Mouse (Mus musculus) 3T3-L1 (cell line): ENCODE results near the gene Pcx.
A peak's percentile ranks its signal among the peaks of the same experiment; 100 is the strongest.
"Not testable (repeated sequence)": the region's sequence is repeated elsewhere in the genome, so short reads cannot be mapped to it uniquely, and the experiment has no call there.

Experiments used
- DNase-seq: peaks from one replicate; pipeline ENCODE4 v3.0.0-alpha.2; 2015; ENCODE audit warnings: low read depth, low spot score

The Pcx gene

DNA sequence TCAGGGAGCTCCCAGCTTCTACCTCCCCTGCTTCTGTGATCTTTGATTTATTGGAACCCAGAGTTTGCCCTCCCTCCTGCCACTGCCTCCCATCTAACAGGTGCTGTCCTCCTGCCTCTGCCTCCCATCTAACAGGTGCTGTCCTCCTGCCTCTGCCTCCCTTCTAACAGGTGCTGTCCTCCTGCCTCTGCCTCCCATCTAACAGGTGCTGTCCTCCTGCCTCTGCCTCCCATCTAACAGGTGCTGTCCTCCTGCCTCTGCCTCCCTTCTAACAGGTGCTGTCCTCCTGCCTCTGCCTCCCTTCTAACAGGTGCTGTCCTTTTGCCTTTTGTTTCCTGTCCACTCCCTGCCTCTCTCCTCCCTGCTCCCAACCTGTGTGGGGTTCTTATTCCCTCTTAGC is 76.5 kb downstream of the Pcx start:
- DNase-seq = not testable (repeated sequence)

DNA sequence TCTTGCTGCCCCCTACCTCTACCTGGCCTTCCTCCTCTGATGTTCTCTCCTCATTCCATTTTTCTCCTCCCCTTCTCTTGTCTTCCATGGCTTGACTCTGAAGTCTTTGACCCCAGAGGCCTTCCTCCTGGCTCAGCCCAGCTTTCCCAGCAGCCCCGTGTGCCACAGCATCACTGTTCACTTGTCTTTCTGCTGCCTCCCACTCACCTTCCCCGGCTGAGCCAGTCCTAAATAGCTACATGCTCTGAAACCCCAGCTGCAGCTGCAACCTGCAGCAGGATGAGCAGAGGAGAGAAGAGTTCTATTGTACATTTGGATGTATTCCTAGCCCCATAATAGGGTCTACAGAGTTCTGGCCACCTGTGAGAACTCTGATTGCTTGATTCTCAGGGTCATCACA is 77.2 kb downstream of the Pcx start:
- no peak for DNase-seq

DNA sequence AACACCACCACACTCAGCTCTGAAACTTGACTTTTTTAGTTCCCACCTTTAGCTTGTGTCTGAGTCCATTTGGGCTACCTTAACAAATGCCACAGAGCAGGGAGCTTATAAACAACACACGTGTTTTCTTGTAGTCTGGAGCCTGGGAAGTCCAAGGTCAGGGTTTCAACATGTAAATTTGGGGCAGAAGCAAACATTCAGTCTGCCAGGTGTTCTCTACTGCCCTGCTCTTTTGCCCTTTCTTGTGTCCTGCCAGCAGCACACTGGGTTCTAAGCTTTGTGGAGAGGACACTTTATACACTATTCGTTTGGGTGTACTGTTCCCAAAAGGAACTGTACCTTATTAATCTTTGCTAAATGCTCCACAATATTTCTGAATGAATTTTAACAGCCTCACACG is 78.2 kb downstream of the Pcx start:
- no peak for DNase-seq

DNA sequence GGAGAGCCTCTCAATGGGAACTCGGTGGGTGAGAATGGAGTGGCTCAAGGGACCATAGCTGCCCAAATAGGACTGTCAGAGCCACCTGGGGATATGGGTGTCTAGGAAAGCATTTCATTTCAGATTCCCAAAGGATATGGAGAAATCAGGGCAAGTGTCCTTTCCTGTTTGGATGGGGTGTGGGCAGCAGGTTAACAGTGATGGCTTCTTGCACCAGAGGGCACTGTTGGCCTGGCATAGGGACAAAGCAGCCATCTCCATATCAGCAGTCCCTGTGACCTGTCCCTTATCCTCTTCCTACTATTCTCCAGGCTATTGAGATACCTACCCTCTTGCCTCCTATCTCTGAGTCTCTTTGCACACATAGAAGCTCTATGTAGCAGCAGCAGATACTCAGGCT is 78.8 kb downstream of the Pcx start:
- peak; percentile 25 for DNase-seq

DNA sequence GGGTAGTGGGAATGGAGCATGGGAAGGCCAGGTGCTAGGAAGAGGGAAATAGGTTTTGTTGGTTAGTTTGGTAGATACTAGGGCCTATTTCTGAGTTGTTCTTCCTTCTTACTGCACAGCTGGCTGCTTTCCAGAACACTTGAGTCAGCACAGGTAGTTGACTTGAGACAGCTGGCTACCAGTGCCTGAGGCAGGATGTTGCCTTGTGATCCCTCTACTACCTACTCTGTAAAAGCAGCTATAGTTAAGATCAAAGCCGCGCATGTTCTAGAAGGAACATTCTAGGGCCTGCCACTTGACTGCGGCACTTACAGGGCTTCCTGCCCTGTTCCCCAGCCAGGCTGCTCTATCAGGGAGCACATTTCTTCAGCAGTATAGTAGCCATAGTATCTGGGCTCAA is 79.8 kb downstream of the Pcx start:
- DNase-seq = peak; percentile 24

DNA sequence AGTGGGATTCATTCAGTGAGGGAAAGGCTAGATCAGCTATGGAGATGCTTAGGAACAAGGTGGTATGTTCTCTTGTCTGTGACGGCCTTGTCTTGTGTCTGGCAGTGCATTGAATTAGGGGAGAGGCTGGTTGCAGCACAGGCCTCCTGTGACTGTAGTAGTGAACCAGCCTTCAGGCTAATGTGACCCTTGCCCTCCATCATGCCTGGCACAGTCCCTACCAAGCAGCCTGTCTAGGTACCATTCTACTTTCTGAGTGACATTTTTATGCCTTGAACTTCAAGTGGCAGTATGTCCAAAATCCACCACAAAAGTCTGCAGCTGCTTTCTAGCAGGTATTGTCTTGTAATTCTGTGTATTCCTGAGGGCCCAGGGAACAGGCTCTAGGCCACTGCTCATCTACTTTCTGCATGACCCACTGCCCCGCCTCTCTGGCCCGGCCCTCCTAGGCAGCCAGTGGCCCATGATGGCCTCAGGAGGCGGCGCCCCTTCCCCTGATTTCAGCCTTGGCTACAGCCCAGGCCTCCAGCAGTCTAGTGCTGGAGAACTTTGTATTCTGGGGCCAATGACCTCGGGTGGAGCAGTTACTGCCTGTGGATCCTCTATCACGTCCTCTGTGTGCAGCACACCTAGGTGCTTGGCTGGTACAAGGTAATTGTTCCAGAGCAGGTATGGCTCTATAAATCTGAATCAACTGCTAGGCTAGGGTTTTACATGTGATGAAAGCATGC is 83.7 kb downstream of the Pcx start:
- no peak for DNase-seq

DNA sequence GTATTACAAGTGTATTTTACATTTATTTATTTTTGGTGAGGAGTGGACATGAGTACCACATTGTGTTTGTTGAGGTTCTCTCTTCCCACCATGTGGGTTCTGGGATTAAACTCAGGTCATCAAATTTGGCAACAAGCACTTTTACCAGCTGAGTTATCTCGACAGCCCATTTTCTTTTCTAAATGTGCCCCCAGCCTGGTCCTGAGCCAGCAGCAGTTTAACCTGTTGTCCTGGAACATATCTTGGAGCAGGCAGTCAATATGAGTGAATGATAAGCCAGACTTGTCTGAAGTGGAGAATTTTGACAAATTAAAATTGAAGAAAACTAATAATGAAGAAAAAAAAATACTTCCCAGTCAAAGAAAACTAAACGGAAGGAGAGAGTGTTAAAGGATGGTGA is 85.8 kb downstream of the Pcx start:
- no peak for DNase-seq

DNA sequence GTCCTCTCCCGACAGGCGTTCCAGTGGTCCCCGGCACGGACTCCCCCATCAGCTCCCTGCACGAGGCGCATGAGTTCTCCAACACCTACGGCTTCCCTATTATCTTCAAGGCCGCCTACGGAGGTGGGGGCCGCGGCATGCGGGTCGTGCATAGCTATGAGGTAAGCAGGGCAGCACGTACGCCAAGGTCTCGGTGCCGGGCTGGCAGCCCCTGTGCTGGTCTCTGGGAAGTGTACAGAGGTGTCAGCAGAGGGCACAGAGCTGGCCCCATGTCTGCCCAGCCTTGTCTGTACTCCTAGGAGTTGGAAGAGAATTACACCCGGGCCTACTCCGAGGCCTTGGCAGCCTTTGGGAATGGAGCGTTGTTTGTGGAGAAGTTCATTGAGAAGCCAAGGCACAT is 92.2 kb downstream of the Pcx start:
- no peak for DNase-seq

DNA sequence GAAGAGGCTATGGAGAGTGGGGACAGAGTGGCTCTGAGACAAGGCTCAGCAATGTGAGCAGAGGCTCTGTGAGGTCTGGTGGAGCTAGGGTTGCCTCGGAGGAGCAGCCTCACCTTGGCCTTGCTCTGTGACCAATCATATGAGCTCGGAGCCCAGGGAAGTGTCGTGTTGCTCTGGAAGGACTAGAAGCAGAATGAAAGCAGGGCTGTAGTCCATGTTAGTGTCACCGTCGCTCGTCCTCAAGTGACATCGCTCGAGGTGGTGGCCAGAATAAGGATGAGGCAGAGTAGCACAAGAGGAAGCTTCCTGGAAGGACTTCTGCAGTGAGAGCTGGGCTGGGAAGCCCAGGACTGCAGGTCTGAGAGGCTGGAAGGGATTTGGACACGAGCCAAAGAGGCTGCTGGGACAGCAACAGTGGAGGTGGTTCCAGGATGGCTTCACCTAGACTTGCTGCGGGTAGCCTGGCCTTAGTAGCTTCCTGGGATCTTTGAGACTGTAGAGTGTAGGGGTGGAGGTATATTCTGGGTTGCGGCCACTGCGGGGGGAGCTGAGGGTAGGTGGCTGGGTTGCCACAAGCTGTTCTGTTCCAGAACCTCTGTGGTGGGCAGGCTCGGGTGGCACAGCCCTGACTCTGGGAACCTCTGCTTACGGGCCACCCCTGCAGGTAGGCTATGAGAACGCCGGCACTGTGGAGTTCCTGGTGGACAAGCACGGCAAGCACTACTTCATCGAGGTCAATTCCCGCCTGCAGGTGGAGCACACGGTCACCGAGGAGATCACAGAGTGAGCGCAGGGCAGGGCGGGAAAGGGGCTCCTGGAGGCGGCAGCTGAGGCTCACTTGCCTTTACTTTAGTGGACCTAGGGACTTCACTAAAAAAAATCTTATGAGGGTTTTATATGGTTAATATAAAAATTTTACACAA is 93.8 kb downstream of the Pcx start:
- DNase-seq = no peak

DNA sequence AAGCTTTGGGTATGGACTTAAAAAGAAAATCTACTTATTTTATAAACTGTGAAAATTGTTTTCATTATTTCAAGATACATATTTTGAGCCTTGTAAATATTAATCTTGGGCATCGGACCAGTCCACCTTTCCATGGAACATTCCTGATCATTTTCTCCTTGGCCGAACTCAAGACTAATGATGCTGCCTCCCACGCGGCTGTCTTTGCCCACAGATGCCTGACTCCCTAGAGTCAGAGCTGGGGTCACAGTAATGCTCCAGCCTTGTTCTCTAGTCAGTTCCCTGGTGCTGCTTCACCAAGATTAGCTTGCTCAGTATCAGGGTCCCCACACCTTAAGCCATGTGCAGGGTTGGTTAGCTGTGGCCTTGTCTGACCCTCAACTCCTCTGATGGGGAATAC is 95.4 kb downstream of the Pcx start:
- no peak for DNase-seq

DNA sequence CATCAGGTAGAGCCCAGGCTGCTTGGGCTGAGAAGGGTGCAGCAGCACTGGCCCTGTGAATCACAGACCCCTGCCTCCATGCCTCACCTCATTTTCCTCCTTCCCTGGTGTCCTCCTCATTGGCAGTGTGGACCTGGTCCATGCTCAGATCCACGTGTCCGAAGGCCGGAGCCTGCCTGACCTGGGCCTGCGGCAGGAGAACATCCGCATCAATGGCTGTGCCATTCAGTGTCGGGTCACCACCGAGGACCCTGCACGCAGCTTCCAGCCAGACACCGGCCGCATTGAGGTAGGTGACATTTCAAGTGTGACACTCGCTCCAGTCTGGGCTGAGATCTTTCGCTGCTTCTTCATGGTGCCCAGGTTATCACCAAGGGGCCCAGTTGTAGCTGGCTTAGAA is 97.1 kb downstream of the Pcx start:
- DNase-seq = no peak

DNA sequence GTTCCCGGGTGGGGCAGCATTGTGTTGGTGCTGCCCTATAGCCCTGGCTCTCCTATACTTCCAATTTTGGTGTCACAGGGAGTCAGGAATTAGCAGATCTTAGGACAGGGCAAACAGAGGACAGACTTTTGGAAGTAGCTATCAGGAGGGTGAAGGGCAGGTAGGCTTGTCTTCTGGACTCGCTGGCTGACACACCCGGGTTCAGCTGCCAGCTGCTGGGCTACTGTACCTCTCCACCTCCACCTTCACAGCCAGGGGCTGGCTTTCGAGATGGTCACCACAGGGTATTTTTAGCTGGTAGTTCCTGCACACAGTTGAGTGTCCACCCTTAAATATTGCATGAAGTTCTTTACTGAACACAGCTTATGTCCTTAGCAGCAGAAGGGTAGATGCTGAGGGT is 98.2 kb downstream of the Pcx start:
- no peak for DNase-seq

DNA sequence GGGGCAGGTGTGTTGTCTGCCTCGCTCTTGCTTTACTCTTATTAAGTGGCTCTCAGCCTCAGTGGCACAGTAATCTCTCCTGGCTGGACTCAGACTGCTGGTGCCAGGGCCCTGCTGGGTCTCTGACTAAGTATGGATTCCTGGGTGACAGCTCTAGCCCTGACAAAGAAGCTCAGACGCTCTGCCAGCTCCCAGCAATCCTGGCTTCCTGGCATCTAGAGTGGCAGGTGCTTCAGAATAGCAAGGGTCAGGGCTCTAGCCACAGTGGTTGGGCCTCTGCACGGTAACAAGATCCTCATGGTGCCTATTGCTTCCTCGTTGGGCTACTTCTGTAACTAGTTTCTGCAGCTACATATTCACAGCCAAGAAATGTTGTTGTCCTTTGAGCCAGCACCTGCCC is 99.8 kb downstream of the Pcx start:
- DNase-seq = no peak

DNA sequence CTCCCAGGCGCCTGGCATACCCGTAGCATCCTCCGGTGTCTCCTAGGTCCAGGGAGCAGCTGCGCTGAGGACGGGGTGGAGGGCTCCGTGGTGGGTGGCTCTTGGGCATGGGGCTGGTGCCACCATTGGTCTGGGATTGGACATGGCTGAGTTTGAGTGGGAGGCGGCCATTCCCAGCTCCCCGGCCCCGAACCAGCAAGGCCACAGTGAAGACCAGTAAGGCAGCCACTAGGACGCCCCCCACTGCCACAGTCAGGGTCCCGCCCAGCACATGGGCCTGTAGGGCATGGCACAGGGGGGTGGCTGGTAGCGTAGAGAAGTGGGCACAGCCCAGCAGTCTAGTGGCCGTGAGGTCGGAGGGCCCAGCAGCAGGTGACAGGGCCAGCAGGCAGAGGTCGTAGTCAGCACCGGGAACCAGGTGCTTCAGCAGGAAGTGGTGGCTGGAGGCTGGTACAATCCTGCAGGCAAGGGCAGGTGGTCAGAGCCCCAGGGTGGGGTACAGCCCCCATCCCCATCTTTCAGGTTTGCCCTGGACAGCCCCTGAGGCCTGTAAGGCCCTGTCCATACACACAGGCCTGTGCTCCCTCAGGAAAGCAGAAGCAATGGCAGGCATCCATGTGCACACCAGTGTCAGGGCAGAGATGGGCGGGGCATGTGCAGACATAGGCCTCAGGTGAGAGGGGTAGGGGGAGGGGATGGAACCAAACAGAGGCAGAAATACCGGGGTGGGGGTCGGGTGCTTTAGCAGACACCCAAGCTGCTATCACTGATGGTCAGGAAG is 102.1 kb downstream of the Pcx start:
- no peak for DNase-seq

DNA sequence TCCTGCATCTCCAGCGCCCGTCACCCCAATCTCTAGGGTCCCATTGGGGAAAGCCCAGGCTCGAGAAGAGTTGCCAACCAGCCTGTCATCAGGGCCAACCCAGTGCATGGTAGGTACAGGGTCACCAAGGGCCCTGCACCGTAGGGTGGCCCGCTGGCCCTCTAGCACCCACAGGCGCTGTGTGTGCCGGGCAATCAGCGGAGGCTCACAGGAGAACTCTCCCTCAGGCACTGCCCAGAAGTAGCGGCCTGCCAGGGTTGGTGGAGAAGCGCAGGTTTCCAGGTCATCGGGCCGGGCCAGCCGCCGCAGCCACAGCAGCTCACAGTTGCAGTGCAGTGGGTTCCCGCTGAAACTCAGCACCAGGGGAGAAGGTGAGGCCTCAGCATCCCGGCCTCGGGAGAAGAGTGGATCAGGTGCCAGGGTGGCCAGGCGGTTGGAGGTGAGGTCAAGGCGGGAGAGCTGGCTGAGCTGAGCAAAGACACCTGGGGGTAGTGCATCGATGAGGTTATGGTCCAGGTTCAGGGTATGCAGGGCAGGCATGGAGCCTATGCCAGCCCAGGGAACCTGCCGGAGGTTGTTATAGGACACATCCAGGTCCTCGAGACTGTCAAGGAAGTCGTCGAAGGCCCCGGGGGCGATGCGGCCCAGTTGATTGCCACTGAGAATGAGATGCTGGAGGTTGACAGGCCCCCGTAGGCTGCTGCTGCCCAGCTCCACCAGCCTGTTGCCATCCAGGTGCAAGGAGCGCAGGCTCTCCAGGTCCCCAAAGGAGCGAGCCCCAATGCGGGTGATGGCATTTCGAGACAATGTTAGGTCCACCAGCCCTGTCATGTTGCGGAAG is 103.4 kb downstream of the Pcx start:
- DNase-seq = no peak

DNA sequence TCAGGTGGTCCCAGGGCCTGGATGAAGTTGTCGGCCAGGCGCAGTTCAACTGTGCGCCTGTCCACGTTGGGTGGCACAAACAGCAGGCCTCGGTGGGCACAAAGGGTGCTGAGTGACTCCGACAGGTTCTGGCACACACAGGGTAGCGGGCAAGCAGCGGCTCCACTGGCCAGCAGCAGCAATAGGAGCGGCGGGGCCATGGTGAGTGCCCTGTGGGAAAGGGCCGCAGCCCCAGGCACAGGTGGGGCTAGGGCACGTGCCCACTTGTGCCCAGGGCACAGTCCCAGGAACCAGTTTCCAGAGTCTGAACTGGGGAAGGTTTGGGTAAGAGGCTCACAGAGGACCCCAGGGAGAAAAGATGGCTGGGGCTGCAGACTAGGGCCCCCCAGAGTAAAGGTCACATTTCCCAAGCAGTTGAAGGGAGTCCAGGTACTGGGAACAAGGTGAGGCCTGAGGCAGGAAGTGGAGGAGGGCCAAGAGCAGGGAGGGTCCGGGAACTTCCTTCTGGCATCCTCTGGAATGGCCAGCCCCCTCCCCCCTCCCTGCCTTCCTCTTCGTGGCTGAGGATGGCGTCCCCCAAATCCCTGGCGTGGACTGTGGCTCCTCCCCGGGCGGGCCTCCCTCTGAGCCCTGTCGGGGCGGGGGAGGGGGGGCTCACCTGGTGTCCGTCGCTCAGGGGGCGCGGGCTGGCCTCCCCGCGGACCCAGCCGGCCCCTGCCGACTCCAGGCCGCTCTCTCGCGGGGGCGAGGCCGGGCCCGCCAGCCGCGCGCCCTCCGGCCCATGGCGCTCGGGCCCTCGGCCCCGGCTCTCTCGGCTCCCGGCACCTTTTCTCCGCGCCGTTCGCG is 104.3 kb downstream of the Pcx start:
- DNase-seq = peak; percentile 34

DNA sequence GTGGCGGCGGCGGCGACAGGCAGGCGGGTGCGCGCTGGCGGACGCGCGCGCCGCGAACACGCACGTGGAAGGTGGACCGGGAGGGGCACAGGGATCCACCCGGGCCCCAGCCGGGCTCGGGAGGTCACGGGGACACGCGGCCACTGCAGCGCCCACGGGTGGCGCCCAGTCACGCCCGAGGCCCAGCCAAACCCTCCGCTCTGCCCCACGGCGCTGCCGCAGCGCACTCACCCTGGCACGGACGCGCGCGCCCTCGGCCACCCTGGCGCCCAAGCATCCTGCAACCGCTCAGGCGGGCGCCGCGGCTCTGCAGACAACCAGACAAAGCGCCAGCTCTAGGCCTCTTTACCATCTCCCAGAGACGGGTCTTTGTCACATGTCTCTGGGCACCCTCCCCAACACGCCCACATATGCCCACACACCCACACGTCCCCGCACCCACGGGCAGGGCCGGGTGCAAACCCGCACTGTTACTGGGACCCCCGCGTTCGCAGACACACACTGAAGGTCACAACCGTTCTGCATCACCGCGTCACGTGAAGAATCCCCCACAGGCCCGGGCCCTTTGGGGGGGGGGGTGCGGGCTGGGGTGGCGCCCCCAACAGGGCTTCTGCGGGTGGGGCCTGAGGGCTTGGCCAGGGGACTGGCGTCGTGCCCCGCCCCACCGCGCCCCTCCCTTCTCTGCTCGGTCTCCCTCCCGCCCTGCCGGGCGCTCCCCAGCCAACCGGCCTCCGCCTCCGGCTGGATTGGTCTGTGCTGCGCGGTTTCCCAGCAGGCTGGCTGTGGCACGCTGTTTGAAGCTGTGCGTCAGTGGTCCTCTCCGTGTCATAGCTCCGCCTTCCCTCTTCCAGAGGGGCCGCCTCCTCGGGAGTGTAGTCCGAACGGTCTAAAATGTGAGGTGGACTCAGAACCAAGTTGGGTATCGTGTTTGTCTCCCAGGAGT is 105.2 kb downstream of the Pcx start, which contains the start of gene Lrfn4:
TSS of gene Lrfn4 (minus strand) at position 517 of the 943 bp plus-strand sequence.
- peak; percentile 96 for DNase-seq

DNA sequence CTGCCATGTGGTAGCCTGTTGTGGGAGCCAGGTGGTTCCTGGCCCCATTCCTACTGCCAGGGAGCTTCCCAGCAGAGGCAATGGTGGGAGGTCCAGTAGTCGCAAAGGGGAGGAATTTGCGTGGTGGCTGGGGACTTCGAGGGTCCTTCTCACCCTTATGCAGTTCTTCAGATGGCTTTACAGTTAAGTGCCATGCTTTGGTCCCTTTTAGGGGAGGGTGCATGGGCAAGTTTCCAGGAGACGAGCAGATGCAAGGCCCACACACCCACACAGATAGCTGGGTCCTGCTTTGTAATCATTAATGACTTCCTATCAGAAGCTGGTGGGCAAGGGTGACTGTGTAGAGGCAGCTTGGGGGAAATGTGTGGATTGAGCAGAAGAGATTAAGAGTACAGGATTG is 106.3 kb downstream of the Pcx start:
- no peak for DNase-seq

DNA sequence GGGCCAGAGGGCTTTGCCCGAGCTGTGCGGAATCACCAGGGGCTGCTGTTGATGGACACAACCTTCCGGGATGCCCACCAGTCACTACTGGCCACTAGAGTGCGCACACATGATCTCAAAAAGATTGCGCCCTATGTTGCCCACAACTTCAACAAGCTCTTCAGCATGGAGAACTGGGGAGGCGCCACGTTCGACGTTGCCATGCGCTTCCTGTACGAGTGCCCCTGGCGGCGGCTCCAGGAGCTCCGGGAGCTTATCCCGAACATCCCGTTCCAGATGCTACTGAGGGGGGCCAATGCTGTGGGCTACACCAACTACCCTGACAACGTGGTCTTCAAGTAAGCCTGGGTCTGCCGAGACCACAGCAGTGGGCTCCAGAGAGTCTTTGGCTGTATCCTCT is 107.9 kb downstream of the Pcx start:
- no peak for DNase-seq
